Mouse (Mus musculus): ENCODE data around the gene Adra1d. TPM values are rescaled to one million over a fixed set of nuclear protein-coding genes. Genes with fewer than 3 reads are reported as not detected.

Gene Adra1d
- polyA plus RNA-seq, 1 experiment, result 32.0 TPM

- TF ChIP-seq POLR2A (IDR thresholded peaks at IDR 0.05; ENCODE audit: extremely low read depth, insufficient read depth, low read length), result no peak
- no peak for TF ChIP-seq CTCF (IDR thresholded peaks at IDR 0.05; ENCODE audit: extremely low read depth, insufficient read depth, low read length)
- H3K4me1 ChIP-seq (ENCODE audit: control insufficient read depth, insufficient read depth, low read length), result peaks cover 17% of the 10 kb centered on the region
- no peak overlapping the region for H3K4me3 ChIP-seq (ENCODE audit: insufficient read depth, low read length)
- H3K27ac ChIP-seq (ENCODE audit: insufficient read depth, low read length), result peak overlapping the region; percentile 66
Measured at GRCm38 (mm10) chr2:131501886-131502285, 60.2 kb downstream of the Adra1d start.

DNA sequence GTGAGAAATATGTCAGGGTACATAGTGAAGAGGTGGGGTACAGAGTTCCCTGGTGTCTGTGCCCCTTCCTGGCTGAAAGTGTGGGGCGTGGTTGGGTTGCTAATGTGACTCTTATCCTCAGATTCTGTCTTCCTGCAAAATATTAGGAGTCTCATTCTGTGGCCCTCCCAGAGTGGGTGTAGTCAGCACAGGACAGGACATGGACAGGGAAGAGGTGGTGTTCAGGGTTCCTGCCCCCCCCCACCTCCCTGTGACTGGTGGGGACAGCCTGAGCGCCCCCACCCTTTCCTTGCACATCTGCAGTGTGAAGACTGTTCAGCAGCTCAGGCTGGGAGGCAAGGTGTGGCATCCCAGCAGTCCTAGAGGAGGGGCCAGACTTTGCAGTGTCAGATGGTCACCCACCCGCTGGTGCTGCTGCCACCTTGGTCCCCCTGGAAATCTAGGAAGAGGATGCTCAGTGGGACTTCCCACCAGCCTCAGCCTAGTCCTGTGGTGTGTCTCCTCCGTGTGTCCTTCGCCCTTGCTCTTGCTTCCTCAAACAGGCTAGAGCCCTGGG, 62.7 kb downstream of the Adra1d start:
- 0 out of 2 replicates have a peak overlapping the region, but pooled peaks have one; percentile 44 for H3K27ac ChIP-seq (ENCODE audit: insufficient read depth, low read length)

DNA sequence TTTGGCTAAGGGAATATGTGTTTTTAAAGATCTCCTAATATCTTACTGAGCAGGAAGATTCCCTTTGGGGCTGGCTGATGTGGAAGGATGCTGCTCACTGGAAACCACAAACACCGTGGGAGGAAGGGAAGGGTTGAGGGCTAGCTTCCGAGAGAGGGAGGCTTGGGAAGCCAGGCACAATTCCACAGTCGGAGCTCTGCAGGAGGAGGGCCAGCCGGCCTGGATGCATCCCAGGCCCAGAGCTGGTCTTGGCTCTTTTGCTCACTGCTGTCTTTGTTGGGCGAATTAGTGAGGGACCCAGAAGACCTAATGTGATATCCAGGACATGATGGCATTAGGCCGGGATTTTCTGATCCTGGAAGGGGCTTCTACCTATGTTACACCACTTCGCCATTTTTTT, 63.9 kb downstream of the Adra1d start:
- Histone ChIP-seq H3K4me1 (ENCODE audit: control insufficient read depth, insufficient read depth, low read length) (peaks cover 12% of the 10 kb centered on the region), H3K27ac (ENCODE audit: insufficient read depth, low read length) (0 out of 2 replicates have a peak overlapping the region, but pooled peaks have one; percentile 33), H3K4me3 (ENCODE audit: insufficient read depth, low read length) (no peak overlapping the region)
- TF ChIP-seq CTCF (IDR thresholded peaks at IDR 0.05; ENCODE audit: extremely low read depth, insufficient read depth, low read length) (no peak), POLR2A (IDR thresholded peaks at IDR 0.05; ENCODE audit: extremely low read depth, insufficient read depth, low read length) (no peak)

More for the DNA sequence above, 62.7 kb downstream of the Adra1d start:
- Histone ChIP-seq H3K4me1 (ENCODE audit: control insufficient read depth, insufficient read depth, low read length) (peaks cover 15% of the 10 kb centered on the region), H3K4me3 (ENCODE audit: insufficient read depth, low read length) (no peak overlapping the region)
- TF ChIP-seq POLR2A (IDR thresholded peaks at IDR 0.05; ENCODE audit: extremely low read depth, insufficient read depth, low read length), result no peak

- H3K4me3 ChIP-seq (ENCODE audit: insufficient read depth, low read length), result no peak overlapping the region
- peaks cover 10% of the 10 kb centered on the region for H3K4me1 ChIP-seq (ENCODE audit: control insufficient read depth, insufficient read depth, low read length)
- 0 out of 2 replicates have a peak overlapping the region, but pooled peaks have one; percentile 33 for H3K27ac ChIP-seq (ENCODE audit: insufficient read depth, low read length)
- TF ChIP-seq POLR2A (IDR thresholded peaks at IDR 0.05; ENCODE audit: extremely low read depth, insufficient read depth, low read length) (no peak), CTCF (IDR thresholded peaks at IDR 0.05; ENCODE audit: extremely low read depth, insufficient read depth, low read length) (no peak)
Measured at GRCm38 (mm10) chr2:131497224-131497856, 64.7 kb downstream of the Adra1d start.

GRCm38 (mm10) chr2:131496125-131496820, 65.8 kb downstream of the Adra1d start:
- Histone ChIP-seq H3K4me3 (ENCODE audit: insufficient read depth, low read length) (no peak overlapping the region), H3K27ac (ENCODE audit: insufficient read depth, low read length) (no peak overlapping the region), H3K4me1 (ENCODE audit: control insufficient read depth, insufficient read depth, low read length) (peaks cover 8% of the 10 kb centered on the region)
- TF ChIP-seq CTCF (IDR thresholded peaks at IDR 0.05; ENCODE audit: extremely low read depth, insufficient read depth, low read length) (no peak), POLR2A (IDR thresholded peaks at IDR 0.05; ENCODE audit: extremely low read depth, insufficient read depth, low read length) (no peak)

Other genes starting within 250 kb of the Adra1d start
- 20.6 and 21.1 TPM in 2 replicates for gene Rnf24, start 209.4 kb downstream of the Adra1d start, polyA plus RNA-seq (2012; rRNA removed)
- gene Smox, start 70.8 kb downstream of the Adra1d start, polyA plus RNA-seq (2012; rRNA removed), result 61.1 and 63.4 TPM in 2 replicates